Mouse (Mus musculus) liver, postnatal 0 days (tissue): ENCODE data around the gene Tmem132c.

Experiments
- CTCF ChIP-seq: sonication (generic); IDR thresholded peaks from 2 replicates; pipeline ENCODE4 v1.5.1; 2016; ENCODE audit warnings: antibody characterized with exemption, low read depth
- EP300 ChIP-seq: IDR thresholded peaks from 2 replicates; pipeline ENCODE4 v1.6.1; 2016; ENCODE audit warnings: antibody characterized with exemption, low read depth, mild to moderate bottlenecking

- TF ChIP-seq CTCF (no peak), EP300 (no peak)
Measured at GRCm38 (mm10) chr5:127240646-127241045, 962 bp upstream of the Tmem132c start.
